Mouse (Mus musculus): ENCODE measurements around the gene Gcnt4. TPM values are rescaled to one million over a fixed set of nuclear protein-coding genes. Genes with fewer than 3 reads are reported as not detected.
"Not testable (repeated sequence)": the region's sequence is repeated elsewhere in the genome, so short reads cannot be mapped to it uniquely, and the experiment has no call there.

Gcnt4 gene
- polyA plus RNA-seq, 1 experiment from 2014 or later, result 0.34 TPM

DNA sequence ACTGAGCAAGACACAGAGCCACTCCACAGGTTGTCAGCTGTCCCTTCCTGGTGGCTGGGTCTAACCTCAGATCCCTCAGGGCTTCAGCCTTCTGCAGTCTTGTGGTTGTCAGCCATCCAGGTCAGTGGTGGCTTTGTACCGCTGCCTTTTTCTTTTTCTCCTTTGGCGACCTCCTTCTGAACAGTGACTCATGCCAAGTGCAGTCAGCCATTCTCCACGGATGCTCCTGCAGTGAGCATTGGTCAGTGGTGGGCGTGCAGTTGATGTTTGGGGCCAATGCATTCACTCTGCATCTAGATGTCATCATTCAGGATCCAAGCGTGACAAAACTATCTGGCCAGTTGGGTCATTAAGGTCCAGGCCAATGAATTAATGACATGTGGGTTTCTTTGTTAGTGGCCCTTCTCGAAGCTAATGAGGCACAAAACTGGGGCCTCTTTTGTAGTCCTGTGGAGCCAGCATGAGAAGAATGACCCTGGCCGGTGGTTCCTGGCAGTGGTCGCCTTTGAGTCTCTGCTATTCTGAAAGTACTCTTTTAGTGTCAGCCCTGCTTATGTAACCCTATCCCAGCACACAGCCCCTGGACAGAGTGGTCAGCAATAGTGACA lies 4.0 kb downstream of the Gcnt4 start:
- H3K9me3 ChIP-seq (replicated peaks), result no peaks in the 10 kb centered on the region
- no peak for ATAC-seq (ENCODE audit: low FRiP score)
- 24% methylated on average over 8 of the region's 8 CpGs for WGBS
- H3K27me3 ChIP-seq, result peaks cover 48% of the 10 kb centered on the region
- no peak overlapping the region for H3K4me2 ChIP-seq (replicated peaks)
- no peaks in the 10 kb centered on the region for H3K36me3 ChIP-seq
- no peak overlapping the region for H3K4me3 ChIP-seq
- peaks cover 24% of the 10 kb centered on the region for H3K4me1 ChIP-seq
- H3K9ac ChIP-seq, result no peak overlapping the region
- H3K27ac ChIP-seq, result no peak overlapping the region

DNA sequence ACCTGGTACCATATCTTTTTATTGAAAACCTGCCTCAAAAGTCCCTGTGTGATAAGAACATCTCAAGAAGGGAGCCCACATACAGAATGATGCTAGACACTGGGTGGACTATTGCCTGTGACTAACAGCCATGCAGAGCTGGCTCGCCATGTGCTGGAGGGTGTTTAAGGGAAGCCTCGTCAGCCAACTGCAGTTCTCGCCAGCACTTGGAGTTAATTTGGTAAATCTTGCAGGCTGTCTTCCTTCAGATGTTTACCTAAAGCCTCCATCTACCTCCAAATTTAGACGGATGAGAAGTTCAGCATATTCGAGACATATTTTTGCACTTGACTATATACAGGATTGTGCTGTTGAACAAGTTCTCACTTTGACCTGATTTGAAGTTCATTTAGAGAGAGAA lies 8.3 kb downstream of the Gcnt4 start:
- H3K9me3 ChIP-seq (replicated peaks), result no peaks in the 10 kb centered on the region
- H3K27ac ChIP-seq, result no peak overlapping the region
- no peak overlapping the region for H3K9ac ChIP-seq
- peaks cover 10% of the 10 kb centered on the region for H3K4me1 ChIP-seq
- 89% methylated on average over 5 of the region's 5 CpGs for WGBS
- H3K27me3 ChIP-seq, result peaks cover 8% of the 10 kb centered on the region; the same call in 1 of the 2 replicates
- ATAC-seq (ENCODE audit: low FRiP score), result no peak
- H3K36me3 ChIP-seq, result no peaks in the 10 kb centered on the region
- no peak overlapping the region for H3K4me2 ChIP-seq (replicated peaks)
- no peak overlapping the region for H3K4me3 ChIP-seq

DNA sequence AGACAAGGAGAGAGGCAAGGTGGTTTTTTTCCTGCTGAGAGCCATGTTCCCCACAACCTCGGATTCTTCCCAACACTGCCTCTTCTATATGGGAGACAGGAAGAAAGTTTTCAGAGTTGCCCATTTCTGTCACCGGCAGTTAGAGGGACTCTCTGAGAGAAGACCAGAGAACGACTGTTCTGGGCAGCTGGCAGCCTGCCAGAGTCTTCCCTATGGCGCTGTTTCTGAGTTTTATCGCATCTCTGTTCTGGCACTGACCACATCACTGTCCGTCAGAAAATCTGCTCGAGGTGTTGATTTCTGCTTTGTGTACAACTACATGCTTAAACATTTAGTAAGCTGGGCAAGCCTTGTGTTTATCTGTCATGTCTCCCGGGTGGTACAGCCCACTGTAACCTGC lies 8.9 kb downstream of the Gcnt4 start:
- H3K27ac ChIP-seq, result no peak overlapping the region
- peaks cover 2% of the 10 kb centered on the region; the same call in 1 of the 2 replicates for H3K27me3 ChIP-seq
- ATAC-seq (ENCODE audit: low FRiP score), result no peak
- no peaks in the 10 kb centered on the region for H3K36me3 ChIP-seq
- 72% methylated on average over 8 of the region's 8 CpGs for WGBS
- H3K4me3 ChIP-seq, result no peak overlapping the region
- H3K9me3 ChIP-seq (replicated peaks), result no peaks in the 10 kb centered on the region
- H3K4me2 ChIP-seq (replicated peaks), result no peak overlapping the region
- peaks cover 8% of the 10 kb centered on the region for H3K4me1 ChIP-seq
- H3K9ac ChIP-seq, result no peak overlapping the region

DNA sequence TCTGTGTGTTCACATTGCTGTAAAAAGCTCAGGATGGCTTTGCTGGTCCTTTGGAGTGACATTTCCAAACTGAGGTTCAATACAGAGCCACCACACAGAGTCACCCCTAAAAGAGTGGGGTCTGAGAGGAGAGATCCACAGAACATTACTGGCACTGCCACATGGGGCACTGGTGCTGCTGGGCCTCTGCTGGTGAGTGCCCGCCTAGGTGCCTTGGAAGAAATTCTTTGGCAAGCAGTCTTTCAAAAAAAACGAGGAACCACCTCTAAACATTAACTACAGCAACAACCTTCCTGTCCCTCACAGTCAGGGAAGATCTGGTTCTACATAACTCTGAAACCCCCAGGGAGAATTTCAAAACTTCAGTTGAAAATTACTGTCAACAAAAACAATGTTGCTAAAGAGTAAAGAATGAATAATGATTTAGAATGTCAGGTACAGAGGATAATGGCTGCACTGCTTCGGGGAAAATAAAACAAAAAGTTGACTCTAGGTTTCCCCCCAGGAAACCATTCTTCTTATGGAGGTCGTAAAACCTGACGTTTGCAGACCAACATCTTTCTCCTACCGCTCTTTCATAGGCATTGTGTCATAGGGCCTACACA lies 11.8 kb downstream of the Gcnt4 start:
- H3K36me3 ChIP-seq, result no peaks in the 10 kb centered on the region
- H3K4me2 ChIP-seq (replicated peaks), result no peak overlapping the region
- no peaks in the 10 kb centered on the region for H3K4me1 ChIP-seq
- H3K9me3 ChIP-seq (replicated peaks), result no peaks in the 10 kb centered on the region
- H3K27ac ChIP-seq, result no peak overlapping the region
- no peak overlapping the region for H3K9ac ChIP-seq
- 55% methylated on average over 6 of the region's 6 CpGs for WGBS
- no peaks in the 10 kb centered on the region; the same call in 1 of the 2 replicates for H3K27me3 ChIP-seq
- no peak for ATAC-seq (ENCODE audit: low FRiP score)
- H3K4me3 ChIP-seq, result no peak overlapping the region

DNA sequence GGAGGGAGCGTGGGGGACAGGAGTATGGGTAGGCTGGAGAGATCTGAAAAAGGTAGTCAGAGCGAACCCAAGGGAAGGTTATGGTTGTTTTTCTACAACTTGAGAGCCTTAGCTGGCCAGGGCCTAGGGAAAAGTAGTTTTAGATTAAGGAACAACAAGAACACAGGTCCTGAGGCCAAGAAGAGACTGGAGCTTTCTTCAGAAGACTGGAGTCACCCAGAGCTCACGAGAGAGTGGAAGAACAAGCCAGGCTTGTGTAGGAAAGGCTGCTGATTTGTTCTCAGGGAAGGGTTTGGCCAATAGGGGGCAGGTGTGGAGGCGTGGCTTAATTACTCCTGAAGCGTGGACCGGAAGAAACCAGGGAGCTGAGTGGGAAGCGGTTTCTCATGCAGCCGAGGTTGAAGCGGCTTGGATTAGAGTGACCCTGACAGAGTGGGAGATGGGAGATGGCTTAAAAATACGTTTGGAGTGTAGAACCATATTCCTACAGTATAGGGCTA lies 12.6 kb downstream of the Gcnt4 start:
- Histone ChIP-seq H3K4me3 (no peak overlapping the region), H3K9me3 (replicated peaks) (no peaks in the 10 kb centered on the region), H3K4me2 (replicated peaks) (no peak overlapping the region), H3K36me3 (no peaks in the 10 kb centered on the region), H3K27ac (no peak overlapping the region), H3K27me3 (no peaks in the 10 kb centered on the region; the same call in 1 of the 2 replicates), H3K9ac (no peak overlapping the region), H3K4me1 (no peaks in the 10 kb centered on the region)
- 67% methylated on average over 10 of the region's 10 CpGs for WGBS
- ATAC-seq (ENCODE audit: low FRiP score), result no peak

DNA sequence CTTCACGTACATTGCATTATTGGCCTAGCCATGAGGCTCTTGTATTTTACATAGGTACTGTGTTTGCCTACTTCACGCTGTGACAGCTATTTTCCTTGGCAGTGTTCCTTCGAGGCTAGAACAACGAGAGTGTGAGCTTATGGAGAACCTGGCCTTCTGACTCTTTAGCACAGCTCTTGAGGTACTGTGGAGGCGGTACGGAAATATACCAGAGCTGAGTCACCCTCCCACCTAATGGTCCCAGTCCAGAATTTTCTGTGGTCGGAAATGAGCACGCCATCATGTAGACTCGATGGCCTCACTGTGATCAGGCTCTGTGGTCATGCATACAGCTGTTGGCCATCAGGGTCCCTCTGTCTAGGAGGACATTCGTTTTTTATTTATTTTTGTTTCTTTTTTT lies 15.2 kb downstream of the Gcnt4 start:
- no peaks in the 10 kb centered on the region for H3K27me3 ChIP-seq
- WGBS, result 81% methylated on average over 10 of the region's 10 CpGs
- no peak overlapping the region for H3K27ac ChIP-seq
- no peaks in the 10 kb centered on the region for H3K9me3 ChIP-seq (replicated peaks)
- no peak for ATAC-seq (ENCODE audit: low FRiP score)
- H3K9ac ChIP-seq, result no peak overlapping the region
- H3K4me3 ChIP-seq, result no peak overlapping the region
- H3K4me1 ChIP-seq, result peaks cover 6% of the 10 kb centered on the region
- H3K4me2 ChIP-seq (replicated peaks), result no peak overlapping the region
- H3K36me3 ChIP-seq, result no peaks in the 10 kb centered on the region

DNA sequence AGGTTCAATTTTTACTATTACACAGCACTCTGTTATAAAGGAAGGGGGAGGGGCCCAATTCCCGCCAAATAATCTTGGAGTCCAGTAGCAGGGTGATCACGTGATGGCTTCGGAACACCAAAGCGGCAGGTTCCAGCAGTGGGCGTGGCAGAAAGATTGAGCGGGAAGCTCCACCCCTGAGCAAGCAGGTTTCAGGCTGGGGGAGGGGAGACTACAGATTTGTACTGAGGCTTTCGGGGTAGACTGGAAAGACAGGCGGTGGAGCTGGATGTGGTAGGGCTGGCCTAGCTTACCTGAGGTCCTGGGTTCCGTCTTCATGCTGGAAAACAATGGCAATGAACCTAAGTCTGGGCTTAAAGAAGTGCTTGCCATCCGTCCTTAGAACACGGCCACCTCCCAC lies 17.0 kb downstream of the Gcnt4 start:
- H3K9me3 ChIP-seq (replicated peaks); H3K4me1 ChIP-seq; H3K36me3 ChIP-seq; H3K4me2 ChIP-seq (replicated peaks); ATAC-seq (ENCODE audit: low FRiP score); H3K27ac ChIP-seq; H3K27me3 ChIP-seq; H3K9ac ChIP-seq; H3K4me3 ChIP-seq: not testable (repeated sequence)
- 87% methylated on average over 11 of the region's 11 CpGs for WGBS

DNA sequence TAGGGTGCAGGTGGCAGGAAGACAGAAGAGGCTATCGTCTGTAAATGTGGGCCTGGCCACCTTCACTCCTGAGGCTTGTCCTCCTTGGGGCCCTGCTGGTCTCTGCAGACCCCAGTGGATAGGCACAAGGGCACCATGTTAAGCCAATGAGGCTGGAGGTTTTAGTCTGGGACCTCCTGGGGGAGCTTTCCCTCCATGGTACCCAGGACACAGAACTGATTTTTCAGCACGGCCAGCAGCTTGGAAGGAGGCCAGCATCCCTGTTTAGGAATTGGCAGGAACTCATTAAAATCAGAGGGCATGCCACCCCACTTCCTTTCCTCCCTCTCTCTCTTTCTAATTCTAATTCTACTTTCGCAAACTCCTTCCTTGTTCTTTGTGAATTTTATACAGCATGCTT lies 19.1 kb downstream of the Gcnt4 start:
- H3K4me2 ChIP-seq (replicated peaks), result no peak overlapping the region
- no peaks in the 10 kb centered on the region for H3K36me3 ChIP-seq
- WGBS, result 54% methylated on average over 3 of the region's 3 CpGs
- H3K9me3 ChIP-seq (replicated peaks), result no peaks in the 10 kb centered on the region
- H3K9ac ChIP-seq, result no peak overlapping the region
- no peak overlapping the region for H3K4me3 ChIP-seq
- peaks cover 6% of the 10 kb centered on the region for H3K4me1 ChIP-seq
- no peak overlapping the region for H3K27ac ChIP-seq
- ATAC-seq (ENCODE audit: low FRiP score), result no peak
- H3K27me3 ChIP-seq, result no peaks in the 10 kb centered on the region

DNA sequence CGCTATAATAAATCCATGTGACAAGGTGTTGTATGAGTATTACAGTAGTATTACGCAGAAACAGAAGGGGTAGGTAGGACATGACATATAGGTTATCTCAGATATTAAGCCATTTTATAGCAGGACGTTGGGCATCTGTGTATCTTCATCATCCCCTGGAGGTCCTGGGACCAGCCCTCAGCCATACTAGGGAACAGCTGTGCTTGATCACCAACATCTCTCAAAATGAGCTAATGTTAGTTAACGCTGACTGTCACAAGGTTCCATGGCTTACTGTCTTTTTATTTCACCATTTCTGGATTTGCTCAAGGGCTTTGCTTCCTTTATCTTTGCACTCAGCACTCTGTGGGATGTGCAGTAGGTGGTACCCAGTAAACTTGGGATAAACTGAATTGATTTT lies 21.3 kb downstream of the Gcnt4 start:
- no peak overlapping the region for H3K27ac ChIP-seq
- no peak overlapping the region for H3K9ac ChIP-seq
- H3K4me1 ChIP-seq, result peaks cover 6% of the 10 kb centered on the region
- H3K4me3 ChIP-seq, result no peak overlapping the region
- no peaks in the 10 kb centered on the region for H3K27me3 ChIP-seq
- H3K9me3 ChIP-seq (replicated peaks), result no peaks in the 10 kb centered on the region
- H3K36me3 ChIP-seq, result no peaks in the 10 kb centered on the region
- H3K4me2 ChIP-seq (replicated peaks), result no peak overlapping the region
- ATAC-seq (ENCODE audit: low FRiP score), result no peak
- WGBS, result 92% methylated on average over 4 of the region's 4 CpGs

DNA sequence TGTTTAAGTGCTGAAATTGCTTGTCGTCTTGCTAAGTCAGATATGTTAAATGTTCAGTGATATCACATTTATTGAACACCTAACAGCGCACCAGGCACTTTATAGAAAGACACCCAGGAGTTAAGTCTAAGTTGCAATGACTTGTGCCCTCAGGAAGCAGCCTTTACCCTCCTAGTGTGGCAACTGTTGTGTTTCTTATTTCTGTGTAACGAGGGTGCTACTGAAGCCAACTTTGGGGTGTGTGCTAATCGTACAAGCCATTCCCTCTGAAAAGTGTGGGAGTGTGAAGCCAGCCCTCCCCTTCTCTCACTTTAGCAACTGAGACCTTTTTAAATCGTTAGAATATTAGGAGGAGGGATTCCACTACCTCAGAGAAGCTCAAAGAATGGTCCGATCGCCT lies 23.2 kb downstream of the Gcnt4 start:
- no peak for ATAC-seq (ENCODE audit: low FRiP score)
- peaks cover 6% of the 10 kb centered on the region for H3K4me1 ChIP-seq
- H3K27me3 ChIP-seq, result no peaks in the 10 kb centered on the region
- no peak overlapping the region for H3K4me3 ChIP-seq
- 83% methylated on average over 7 of the region's 7 CpGs for WGBS
- no peak overlapping the region for H3K4me2 ChIP-seq (replicated peaks)
- H3K9me3 ChIP-seq (replicated peaks), result no peaks in the 10 kb centered on the region
- H3K27ac ChIP-seq, result no peak overlapping the region
- H3K9ac ChIP-seq, result no peak overlapping the region
- H3K36me3 ChIP-seq, result no peaks in the 10 kb centered on the region

DNA sequence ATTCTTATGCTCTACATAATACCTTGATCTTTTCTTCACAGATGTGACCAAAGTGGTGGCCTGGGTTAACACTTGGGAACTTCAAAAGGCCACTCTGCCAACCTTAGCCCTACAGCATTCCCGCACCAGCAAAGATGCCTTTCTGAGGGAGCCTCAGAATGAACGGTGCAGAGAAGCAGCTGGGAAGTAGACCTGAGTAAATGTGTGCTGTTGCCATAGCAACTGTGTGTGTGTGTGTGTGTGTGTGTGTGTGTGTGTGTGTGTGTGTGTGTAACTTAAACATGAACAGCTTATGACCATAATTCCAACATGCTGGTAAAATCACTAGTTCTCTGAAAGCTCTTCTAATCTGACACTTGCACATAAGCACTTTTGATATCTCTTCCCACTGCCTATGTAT lies 27.4 kb downstream of the Gcnt4 start:
- H3K4me3 ChIP-seq, result no peak overlapping the region
- no peaks in the 10 kb centered on the region for H3K4me1 ChIP-seq
- 52% methylated on average over 2 of the region's 2 CpGs for WGBS
- no peak overlapping the region for H3K4me2 ChIP-seq (replicated peaks)
- no peak for ATAC-seq (ENCODE audit: low FRiP score)
- H3K27me3 ChIP-seq, result no peaks in the 10 kb centered on the region
- no peaks in the 10 kb centered on the region for H3K36me3 ChIP-seq
- H3K9me3 ChIP-seq (replicated peaks), result no peaks in the 10 kb centered on the region
- no peak overlapping the region for H3K9ac ChIP-seq
- no peak overlapping the region for H3K27ac ChIP-seq

DNA sequence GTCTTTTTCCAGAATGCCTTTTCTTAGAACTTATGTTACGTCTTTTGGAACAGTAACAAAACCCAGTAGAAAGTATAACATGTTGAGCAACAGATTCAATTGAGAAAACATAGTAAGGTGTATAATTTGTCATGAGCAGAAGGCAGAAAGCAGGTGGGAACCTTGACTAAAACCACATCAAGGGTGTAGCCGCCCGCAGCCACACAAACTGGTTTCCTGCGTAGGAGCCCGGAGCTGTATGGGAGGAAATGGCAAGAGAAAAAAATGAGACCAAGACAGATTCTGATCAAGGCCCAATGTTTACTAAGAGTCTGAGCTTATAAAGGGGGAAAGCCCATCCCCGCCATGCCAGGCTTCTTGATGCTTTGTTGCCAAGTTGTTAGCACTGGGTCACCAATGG lies 32.0 kb downstream of the Gcnt4 start:
- no peak overlapping the region for H3K27ac ChIP-seq
- WGBS, result 90% methylated on average over 6 of the region's 6 CpGs
- H3K4me1 ChIP-seq, result no peaks in the 10 kb centered on the region
- no peaks in the 10 kb centered on the region for H3K36me3 ChIP-seq
- no peaks in the 10 kb centered on the region for H3K27me3 ChIP-seq
- H3K4me2 ChIP-seq (replicated peaks), result no peak overlapping the region
- H3K9ac ChIP-seq, result no peak overlapping the region
- no peak overlapping the region for H3K4me3 ChIP-seq
- H3K9me3 ChIP-seq (replicated peaks), result no peaks in the 10 kb centered on the region
- no peak for ATAC-seq (ENCODE audit: low FRiP score)

DNA sequence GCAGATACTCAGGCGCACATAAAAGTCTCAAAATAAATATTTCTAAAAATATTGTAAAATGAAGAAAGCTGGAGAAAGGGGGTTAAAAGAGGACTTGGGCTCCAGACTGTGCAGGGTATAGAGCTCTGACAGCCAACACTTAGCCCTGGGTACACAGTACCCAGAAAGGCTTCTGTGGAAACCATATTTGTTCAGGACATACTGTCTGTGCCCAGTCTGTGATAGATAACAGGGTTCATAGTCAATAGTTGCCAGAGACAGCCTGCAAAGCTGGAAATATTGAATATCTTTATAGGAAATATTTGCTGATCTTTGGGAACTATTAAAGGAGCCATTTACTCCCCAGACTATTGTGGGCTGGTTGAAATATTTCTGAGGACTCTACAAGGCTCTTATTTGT lies 35.5 kb downstream of the Gcnt4 start:
- Histone ChIP-seq H3K9ac (no peak overlapping the region), H3K9me3 (replicated peaks) (no peaks in the 10 kb centered on the region), H3K4me2 (replicated peaks) (no peak overlapping the region), H3K4me1 (no peaks in the 10 kb centered on the region), H3K27me3 (no peaks in the 10 kb centered on the region), H3K27ac (no peak overlapping the region), H3K36me3 (no peaks in the 10 kb centered on the region), H3K4me3 (no peak overlapping the region)
- ATAC-seq (ENCODE audit: low FRiP score), result no peak
- WGBS, result 78% methylated on average over 1 of the region's 1 CpGs

Measured in hindbrain, embryonic 12.5 days (tissue).